Mouse (Mus musculus) heart, adult 8-10 months (tissue): ENCODE data around the gene Oxtr. TPM values are rescaled to one million over a fixed set of nuclear protein-coding genes. Genes with fewer than 3 reads are reported as not detected.
A peak's percentile ranks its signal among the peaks of the same experiment; 100 is the strongest.

Experiments
- DNase-seq: peaks from one replicate; pipeline ENCODE4 v3.0.0; 2022; ENCODE audit warnings: low spot score
- total RNA-seq, 4 experiments: library from RNA; stranded (reverse); gene quantifications; 2 replicates each; pipeline ENCODE4 v1.2.4; 2022

Oxtr gene
- total RNA-seq: under 1 TPM; 0.22 to 0.34 (median 0.23) TPM

DNA sequence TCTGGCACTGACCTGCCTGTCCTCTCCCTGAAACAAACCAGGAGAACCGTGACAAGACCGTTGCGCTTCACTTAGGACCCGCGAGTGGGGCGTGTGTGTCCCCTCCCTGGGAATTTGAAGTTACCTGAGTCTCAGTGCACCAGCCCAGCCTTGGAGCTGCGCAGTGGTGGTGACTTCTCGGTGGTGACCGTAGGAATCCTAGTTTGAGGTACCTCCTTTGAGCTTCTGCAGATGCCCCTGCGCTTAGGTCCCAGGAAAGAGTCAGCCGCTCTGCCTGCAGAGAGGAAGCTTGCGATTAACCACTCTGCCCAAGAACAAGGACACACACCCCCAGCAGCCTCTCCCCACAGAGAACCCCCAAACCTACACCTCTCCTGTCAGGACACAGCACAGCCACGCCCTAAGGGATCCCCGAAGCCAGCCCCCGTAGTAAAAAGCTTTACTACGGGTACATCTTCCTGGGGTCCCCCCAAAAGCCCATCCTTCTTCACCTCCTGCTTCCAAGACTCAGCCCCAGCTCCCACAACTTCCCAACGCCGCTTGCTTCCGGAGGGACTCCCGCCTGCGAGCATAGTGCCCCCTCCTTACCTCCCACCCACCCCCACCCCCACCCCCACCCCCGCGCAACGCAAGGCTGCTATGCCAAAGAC, at the start of gene Oxtr:
Oxtr (minus strand) TSS at position 34 of the 650 bp plus-strand sequence.
- DNase-seq: no peak

DNA sequence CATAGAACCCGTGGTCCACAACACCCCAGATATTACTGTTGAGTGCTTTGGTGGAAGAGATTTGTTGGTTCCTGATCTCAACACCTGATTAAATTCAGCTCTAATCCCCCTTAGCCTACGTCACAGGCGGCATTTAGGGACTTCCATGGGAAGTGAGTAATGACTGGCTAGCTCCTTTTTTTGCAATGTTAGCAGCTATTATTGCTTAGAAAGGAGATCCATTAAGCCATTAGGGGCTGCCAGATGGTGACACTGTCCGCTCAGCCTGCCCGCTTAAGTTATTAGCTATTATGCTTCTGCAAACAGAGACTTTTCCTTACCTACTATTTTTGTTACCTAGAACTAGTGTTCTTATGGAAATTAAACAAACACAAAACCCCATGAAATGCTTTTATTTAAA, 35.7 kb upstream of the Oxtr start:
- DNase-seq: no peak

DNA sequence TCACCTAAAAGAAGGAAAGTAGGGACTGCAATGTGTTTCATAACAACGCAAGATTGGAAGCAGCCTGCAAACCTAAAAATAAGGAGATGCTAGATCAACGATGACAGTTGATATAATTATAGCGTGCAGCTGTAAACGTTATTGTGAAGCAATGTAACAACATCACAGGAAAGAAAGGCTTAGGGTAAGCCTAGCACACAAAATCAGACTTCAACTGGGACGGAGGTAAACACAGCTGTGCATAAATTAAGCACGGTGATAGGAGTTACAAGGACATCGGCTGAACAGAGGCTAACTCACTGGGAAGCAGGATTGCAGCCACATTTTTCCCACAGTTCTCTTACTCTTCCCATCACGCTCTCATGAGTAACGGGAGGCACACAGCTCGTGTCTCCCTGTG, 34.7 kb upstream of the Oxtr start:
- DNase-seq: no peak

DNA sequence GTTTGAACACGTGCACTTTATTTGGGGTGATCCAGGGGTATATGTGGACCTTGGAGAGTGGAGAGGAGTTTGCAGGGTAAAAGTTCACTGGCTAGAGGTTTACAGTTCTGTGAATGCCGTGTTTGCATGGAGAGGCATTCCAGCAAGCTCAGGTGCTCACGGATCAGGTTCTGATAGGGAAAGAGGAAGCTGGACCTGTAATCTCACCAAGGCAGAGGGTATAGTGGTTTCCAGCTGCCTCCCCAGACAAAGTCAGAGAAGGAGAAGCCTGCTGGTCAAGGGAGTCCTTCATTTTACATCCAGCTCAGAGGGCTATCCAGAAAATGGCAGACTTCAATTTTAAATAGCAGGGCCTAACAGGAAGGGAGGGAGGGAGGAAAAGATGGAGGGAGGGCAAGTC, 28.2 kb upstream of the Oxtr start:
- no peak for DNase-seq

DNA sequence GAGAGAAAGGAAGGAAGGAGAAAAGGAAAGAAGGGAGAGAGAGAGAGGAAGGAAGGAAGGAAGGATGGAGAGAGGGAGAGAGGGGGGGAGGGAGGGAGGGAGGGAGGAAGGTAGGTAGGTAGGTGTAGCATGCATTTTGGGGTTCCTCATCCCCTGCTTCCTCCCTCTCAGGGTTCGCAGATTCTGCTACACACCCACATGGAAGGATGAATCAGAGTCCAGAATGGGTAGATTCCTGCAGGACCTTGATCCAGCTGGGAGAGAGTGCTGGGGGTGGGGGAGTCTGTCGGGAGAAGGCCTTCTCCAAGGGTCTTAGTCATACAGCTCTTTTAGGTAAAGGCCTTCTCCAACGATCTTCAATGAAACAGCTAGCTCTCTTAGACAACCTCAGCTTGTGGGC, 27.8 kb upstream of the Oxtr start:
- DNase-seq: no peak

DNA sequence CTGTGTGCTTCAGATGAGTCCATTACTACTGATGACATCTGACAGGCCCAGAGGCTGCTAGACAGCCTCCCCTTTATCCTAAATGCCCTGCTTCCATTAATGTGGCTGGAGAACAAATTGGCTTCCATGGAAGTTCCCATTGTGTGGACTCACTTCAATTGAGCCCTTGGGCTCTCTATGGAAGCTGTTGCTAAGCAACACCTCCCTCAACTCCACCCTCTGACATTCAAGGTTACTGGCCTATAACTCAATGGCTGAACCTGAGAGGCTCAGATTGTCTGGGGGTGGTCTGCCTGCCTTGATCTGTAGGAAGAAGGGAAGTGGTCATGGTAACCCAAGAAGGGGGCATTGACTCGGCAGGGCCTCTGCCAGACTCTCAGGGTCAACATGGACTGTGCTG, 26.8 kb upstream of the Oxtr start:
- DNase-seq: no peak

DNA sequence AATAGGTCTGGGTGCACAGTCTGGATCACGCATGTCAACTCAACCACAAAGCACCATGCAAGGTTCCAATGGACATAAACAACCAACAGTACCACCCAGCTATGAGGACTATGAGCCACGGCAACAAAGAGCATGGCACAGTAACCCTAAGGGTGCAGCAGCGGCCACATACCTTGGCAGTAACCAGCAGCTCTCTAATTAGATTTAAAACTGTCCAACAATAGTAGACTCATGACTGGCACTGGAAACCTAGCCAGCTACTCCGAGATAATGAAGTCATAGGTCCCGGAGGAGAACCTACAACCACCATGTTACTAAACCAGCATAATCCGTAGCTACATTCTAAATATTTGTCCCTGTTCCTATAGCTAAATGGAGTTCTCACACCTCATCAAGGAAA, 24.8 kb upstream of the Oxtr start:
- DNase-seq: peak; percentile 46

DNA sequence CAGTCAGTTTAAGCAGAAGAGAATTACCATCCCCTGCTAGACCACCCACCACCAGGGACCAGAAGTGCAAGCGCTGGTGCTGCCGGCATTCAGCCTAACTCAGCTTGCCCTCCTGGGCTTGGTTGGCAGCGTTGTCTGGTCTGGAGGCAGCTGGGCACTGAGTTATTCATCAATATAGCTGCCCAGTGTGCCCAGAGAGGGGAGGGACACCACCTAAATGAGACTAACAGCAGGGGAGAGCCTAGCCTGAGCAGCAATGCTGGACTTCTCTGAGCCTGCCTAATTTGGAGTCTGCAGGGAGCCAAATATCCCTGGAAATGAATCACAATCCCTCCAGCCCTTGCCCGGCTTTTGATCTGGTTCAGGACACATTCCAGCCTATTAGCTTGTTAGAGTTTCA, 20.6 kb upstream of the Oxtr start:
- no peak for DNase-seq

DNA sequence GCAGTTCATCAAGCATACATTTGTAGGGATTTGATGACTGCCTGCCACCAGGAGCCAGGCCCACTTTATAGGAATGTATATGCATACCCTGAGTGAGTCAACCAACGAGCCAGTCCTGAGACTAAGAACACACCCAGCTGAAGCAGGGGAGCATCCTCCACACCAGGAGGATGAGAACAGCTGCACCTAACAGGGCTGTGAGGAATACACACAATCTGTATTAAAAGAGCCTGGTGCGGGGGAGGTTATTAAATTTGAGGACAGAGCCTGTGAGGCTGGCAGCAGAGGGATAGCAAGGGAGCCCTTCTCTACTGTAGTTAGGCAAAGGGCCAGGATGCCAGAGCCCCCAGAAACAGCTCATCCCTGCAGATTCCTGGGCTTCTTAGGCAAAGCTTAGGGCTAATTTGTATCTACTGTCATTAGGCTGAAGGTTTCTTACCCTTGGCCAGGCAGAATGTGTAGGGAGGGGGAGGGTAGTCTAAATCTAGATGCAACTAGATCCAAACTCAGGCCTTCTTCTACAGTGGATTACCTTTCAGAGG, 19.9 kb upstream of the Oxtr start:
- no peak for DNase-seq

DNA sequence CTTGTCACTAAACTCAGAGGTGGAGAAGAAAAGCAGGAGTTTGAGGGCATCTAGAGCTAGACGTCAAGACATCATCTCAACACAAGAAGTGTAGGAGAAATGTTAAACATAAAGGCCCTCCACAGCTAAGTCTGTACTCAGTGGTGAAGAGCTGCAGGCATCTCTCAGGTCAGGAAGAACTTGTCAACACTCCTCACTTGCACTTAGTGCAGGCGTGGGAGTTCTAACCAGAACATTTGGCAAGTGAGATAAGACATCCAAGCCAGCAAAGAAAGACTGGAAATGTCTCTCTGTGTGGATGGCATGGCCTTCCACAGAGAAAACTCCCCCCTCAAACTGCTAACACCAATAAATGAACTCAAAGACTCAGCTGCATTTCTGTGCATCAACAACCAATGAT, 17.9 kb upstream of the Oxtr start:
- peak; percentile 45 for DNase-seq

DNA sequence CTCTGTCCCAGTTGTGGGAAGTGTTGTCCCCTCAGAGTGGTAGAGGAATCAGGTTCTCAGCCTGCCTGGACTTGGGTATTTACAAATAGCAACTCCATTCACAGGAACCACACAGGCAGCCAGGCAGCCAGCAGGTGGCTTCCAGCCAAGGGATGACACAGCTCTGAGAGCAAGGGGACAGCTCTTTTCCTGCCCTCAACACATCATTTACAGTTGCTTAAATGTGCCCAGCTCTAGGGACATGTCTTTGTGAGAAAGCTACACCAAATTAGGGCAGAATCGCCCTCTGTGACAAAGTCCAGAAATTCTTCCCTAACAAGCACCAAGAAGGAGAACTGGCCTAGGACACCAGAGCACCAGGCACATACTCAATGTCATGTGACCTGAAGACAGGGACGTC, 11.4 kb upstream of the Oxtr start:
- no peak for DNase-seq

DNA sequence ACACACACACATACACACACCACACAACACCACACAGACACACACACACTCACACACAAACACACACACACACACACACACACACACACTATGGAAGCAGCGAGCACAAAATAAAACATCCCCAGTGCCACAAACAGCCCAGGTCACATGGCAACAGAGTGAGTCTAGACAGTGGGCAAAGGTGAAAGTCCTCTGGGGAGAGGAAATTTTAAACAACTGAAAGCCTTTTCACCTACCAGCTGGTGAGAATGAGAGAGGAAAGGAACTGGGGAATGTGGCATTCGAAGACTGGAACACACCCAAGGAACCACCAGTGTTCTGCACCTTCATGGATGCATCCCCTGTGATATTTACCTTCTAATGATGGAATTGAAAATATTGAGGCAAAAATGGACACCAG, 9.7 kb upstream of the Oxtr start:
- DNase-seq: no peak

DNA sequence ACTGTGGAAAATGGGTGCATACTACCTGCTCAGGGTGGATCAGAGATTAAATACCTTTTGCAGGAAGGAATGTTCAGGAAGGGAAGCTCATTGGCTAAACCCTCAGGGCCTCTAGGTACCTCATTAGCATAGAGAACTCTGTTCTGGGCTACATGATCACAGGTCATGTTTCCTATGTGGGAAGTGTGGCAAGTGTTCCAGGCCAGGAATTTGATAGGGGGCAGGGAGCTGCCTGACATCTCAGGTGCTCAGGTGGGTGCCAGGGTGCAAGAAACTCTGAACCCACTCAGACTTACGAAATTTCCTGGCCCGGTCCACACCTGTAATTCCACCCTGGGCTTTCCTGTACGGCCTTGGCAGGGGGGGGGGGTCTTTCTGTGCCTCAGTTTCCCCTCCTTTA, 9.0 kb upstream of the Oxtr start:
- DNase-seq: no peak

DNA sequence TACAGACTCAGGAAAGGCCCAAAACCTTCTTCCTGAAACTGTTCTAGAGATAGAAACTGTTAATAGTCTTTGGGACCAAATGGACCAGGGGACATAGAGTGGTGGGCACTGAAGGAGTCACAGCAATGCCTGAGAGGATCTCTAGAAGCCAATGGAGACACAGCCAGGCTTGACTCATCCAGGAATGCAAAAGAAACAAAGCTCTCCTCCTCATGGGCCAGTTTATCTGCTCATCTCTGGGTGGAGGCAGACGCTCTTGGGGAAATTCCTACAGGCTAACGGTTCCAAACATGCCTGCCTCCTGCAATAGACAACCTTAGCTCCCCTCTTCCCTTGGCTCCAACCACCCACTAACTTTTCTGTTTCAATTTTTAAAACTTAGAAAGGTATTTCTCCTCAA, 7.7 kb upstream of the Oxtr start:
- no peak for DNase-seq

DNA sequence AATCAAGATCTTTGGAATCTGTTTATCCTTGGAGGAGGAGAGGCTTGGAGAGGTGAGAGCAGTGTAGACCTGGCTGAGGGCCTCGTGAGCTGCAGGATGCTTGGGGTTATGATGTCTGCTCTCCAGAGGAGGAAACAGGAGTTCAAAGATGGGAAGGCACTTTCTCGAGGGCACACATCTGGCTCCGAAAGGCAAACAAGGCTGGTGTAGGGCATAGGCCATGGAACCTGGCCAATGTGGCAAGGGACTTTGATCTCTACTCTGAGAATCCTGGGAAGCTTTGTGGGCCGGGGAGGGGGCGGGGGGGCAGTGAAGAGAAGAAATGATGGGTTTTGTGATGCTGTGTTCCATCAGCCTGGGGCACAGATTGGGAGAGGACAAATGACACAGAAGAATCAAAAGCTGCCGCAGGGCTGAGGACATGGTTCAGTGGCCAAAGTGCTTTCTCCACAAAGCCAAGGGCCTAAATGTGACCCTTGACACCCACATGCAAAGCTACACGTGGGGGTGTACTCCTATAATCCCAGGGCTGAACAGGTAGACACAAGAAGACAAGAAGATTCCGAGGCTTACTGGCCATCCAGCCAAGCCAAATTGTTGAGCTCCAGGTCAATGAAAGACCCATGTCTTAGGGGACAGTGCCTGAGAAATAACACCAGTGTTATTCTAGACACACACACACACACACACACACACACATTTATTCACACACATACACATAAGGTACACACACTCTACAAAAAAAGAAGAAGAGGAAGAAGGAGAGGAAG, 6.7 kb upstream of the Oxtr start:
- no peak for DNase-seq

DNA sequence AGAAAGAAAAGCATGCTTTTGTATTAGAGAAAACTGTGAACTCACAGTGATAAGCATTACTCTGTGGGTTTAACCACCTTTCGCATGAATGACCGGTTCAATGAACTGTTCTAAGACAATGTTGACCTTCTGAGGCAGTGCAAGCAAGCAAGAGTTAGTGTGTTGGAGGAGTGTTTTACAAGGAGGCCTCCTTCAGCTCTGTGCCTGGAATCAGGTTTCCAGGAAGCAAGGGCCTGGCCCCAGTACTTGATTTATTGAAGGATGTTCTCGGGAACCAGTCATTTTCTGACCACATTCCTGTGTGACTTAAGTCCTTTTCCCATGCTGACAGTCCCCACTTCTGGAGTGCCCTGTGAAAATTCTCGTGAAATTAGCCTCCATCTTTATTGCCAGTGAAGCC, 5.5 kb upstream of the Oxtr start:
- no peak for DNase-seq

DNA sequence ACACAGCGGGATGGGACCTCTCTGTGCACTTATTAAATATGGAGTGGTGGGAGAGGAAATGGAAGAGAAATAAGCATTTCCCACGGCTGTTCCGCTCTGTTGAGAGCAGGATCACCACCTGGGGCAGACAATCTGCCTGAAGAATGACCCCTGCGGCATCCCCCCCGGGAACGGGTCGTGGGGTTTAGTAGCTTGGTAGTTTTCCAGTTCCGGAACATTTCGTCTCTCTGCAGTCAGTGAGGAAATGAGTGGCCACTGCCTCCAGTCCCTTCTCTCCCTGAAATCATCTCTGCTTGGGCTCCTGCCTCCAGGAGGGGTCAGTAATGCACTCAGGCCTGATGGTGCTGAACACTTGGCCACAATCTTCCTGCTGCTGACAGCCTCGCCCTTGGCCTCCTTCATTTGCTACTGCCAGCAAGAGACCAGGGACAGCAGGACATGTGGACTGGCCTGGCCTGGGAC, 4.9 kb upstream of the Oxtr start:
- peak; percentile 15 for DNase-seq

DNA sequence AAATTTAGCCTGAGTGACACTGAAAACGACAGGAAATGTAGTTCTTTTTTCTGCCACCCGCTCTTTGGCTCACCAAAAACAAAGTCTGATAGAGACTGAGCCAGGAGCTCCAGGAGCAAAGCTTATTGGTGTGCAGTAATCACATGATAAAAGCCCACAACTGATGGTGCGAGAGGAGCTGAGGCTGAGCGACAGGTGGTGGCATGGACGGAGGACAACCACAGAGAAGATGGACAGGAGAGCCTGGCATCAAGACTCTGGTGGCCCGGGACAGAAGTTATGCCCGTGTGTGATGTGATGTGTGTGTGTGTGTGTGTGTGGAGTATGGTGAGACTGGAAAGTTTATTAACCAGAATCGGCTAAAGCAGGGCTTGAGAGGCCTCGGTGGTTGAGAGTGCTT, 3.6 kb upstream of the Oxtr start:
- DNase-seq: no peak

DNA sequence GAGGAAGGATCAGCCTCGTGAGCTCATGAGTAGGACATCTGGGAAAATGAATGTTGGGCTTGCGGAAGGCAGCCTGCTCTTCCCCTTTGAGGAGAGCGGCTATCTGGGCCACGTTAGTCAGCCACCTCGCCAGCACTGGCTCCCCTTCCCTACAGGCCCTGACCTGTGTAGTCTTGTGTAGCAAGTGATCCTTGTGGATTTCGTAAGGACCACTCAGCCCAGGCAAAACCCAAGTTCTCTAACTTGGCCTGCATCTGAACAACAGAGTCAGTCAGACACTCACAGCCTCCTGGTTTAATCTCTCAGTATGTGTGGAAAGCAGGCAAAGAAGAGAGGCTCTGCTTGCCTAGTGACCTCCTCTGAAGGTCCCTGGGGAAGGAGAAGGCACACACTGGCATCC, 2.9 kb upstream of the Oxtr start:
- no peak for DNase-seq

DNA sequence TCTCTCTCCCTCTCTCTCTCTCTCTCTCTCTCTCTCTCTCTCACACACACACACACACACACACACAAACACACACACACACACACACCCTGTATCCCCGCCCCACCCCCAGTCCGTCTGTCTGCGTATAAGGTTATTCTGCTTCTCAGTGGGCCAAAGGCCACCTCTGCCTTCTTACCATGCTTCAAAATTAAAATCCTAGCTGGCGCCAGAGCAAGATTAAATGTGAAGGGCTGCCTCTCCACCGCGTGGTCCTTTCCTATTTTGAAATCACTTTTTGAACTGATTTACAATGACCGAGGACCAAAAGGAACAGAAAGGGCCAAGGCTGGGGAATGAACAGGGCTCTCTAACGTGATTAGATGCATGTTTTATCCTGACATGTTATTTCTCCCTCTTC, 1.8 kb upstream of the Oxtr start:
- DNase-seq: no peak

DNA sequence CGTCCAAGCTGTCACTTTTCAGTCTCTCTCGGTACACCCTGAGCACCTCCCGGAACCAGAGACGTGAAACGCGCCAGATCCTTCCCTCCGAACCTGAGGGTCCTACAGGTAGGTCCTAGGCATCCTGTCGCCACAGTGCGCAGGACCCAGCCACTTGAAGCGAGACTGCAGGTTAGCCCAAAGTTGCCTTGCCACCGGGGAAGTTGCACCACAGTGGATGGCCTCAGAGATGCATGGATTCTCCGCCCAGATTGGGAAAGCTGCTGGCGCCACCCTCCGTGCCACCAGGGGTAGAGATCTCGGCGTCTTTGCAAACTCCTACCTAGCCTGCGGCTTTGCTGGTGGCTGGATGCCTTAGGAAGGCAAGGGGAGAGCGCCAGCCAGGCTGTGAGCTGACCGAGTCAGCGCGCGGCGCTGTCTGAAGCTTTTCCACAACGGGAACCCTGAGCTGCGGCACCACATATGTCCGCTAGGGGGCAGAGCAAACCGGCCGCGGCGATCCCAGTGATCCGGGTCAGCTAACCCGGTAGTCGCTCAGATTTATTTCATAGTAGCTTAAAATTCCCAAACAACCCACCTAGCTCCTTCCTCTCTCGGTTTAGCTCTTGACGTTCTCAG, 991 bp upstream of the Oxtr start:
- DNase-seq: peak; percentile 72

DNA sequence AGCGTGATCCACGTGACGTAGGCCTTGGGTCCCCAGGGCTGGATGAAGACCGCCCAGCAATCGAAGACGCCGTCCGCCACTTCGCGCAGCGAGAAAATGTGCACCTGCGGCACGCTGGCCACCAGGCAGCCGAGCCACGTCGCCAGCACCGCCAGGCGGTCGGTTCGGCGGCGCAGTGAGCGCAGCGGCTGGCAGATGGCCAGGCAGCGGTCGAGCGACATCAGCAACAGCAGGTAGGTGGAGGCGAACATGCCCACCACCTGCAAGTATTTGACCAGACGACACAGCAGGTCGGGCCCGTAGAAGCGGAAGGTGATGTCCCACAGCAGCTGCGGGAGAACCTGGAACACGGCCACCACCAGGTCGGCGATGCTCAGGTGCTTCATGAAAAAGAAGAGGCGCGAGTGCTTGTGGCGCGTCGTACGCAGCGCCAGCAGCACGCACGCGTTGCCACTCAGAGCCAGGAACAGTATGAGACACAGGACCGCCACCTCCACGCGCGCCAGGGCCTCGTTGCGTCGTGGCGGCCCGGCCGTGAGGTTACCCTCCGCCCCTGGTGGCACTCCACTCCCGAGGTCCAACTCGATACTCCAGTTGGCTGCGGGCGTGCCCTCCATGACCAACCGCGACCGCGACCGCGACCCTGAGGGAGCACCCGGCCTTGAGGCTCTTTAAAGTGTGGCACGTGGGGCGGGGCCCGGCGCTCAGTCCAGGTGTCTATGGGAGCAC, 398 bp downstream of the Oxtr start:
- DNase-seq: no peak
